Mouse (Mus musculus) T-cell, adult 2 months (primary cell): ENCODE measurements at regions not wholly inside any gene's neighbourhood (a gene's known extent, or its start where the extent isn't known, plus 50 kb on each side); places are given as distances from the start of the nearest gene placed in this dataset.

Source experiments
- DNase-seq: peaks from one replicate; pipeline ENCODE4 v3.0.0; 2022; ENCODE audit warnings: low spot score

GRCm38 (mm10) chr9:60931290-60931689, 136.9 kb downstream of the Uaca start:
- no peak for DNase-seq

- DNase-seq, result no peak
Measured at GRCm38 (mm10) chr9:60936937-60937336, 142.6 kb downstream of the Uaca start.

GRCm38 (mm10) chr9:60939858-60940804, 145.8 kb downstream of the Uaca start:
- DNase-seq, result peak; percentile 51

- no peak for DNase-seq
Measured at GRCm38 (mm10) chr9:60947363-60947762, 153.0 kb downstream of the Uaca start.

GRCm38 (mm10) chr9:60948531-60949070, 154.3 kb downstream of the Uaca start:
- DNase-seq, result no peak

- no peak for DNase-seq
Measured at GRCm38 (mm10) chr9:60950161-60950560, 155.8 kb downstream of the Uaca start.

GRCm38 (mm10) chr9:60951071-60951561, 156.8 kb downstream of the Uaca start:
- no peak for DNase-seq

- DNase-seq, result no peak
Measured at GRCm38 (mm10) chr9:60957438-60957837, 163.1 kb downstream of the Uaca start.

GRCm38 (mm10) chr9:60959537-60959936, 165.2 kb downstream of the Uaca start:
- DNase-seq, result no peak

GRCm38 (mm10) chr9:60962086-60962485, 167.7 kb downstream of the Uaca start:
- DNase-seq, result no peak

- no peak for DNase-seq
Measured at GRCm38 (mm10) chr9:60965641-60966040, 171.3 kb downstream of the Uaca start.

- DNase-seq, result no peak
Measured at GRCm38 (mm10) chr9:60968281-60969031, 174.1 kb downstream of the Uaca start.

GRCm38 (mm10) chr9:60972201-60972910, 178.0 kb downstream of the Uaca start:
- DNase-seq, result no peak

- DNase-seq, result no peak
Measured at GRCm38 (mm10) chr9:60974546-60974945, 180.2 kb downstream of the Uaca start.

GRCm38 (mm10) chr9:60982383-60983085, 188.2 kb downstream of the Uaca start:
- no peak for DNase-seq

GRCm38 (mm10) chr9:60983246-60983645, 188.9 kb downstream of the Uaca start:
- no peak for DNase-seq

- DNase-seq, result no peak
Measured at GRCm38 (mm10) chr9:60988113-60988512, 193.8 kb downstream of the Uaca start.

GRCm38 (mm10) chr9:60989670-60990391, 195.5 kb downstream of the Uaca start:
- DNase-seq, result no peak

- DNase-seq, result peak; percentile 92
Measured at GRCm38 (mm10) chr9:60991509-60991908, 197.2 kb downstream of the Uaca start.

- no peak for DNase-seq
Measured at GRCm38 (mm10) chr9:60993661-60994060, 199.3 kb downstream of the Uaca start.

- DNase-seq, result peak; percentile 28
Measured at GRCm38 (mm10) chr9:60995096-60995495, 200.8 kb downstream of the Uaca start.
